Mouse (Mus musculus): ENCODE measurements around the gene Gm5483. TPM values are rescaled to one million over a fixed set of nuclear protein-coding genes. Genes with fewer than 3 reads are reported as not detected.
"Not testable (repeated sequence)": the region's sequence is repeated elsewhere in the genome, so short reads cannot be mapped to it uniquely, and the experiment has no call there.

Gene Gm5483
- 2.8 and 4.0 TPM in 2 replicates for polyA plus RNA-seq (2015; fragmentation: Nextera tagmentation; extraction: Ambion mirVana)

DNA sequence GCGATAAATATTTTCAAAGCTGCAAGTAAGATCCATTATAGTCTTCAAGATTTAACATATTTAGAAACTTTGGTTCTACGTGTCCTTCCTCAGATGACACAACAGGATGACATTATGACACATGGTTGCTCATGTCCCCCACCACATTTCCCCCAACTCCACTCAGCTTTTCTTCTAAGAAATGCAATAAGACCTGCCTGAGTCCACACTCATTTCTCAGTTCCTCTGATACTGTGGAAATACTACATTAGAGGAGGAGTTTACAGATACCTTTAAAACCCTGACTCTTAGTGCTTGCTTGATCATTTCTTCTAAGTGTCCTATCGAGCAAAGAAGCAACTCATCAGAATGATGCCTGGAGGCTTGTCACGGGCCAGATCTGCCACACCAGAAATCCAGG is at the start of gene Gm5483:
Gene Gm5483, plus strand, starts transcription at position 301 of the 400 bp plus-strand sequence.
- H3K4me3 ChIP-seq; H3K4me2 ChIP-seq; H3K9ac ChIP-seq; H3K4me1 ChIP-seq; ATAC-seq (ENCODE audit: insufficient number of reproducible peaks, low FRiP score, low TSS enrichment, low read depth); H3K27me3 ChIP-seq; H3K9me3 ChIP-seq; H3K36me3 ChIP-seq; H3K27ac ChIP-seq: not testable (repeated sequence)
- 71% methylated on average over 4 of the region's 4 CpGs for WGBS

DNA sequence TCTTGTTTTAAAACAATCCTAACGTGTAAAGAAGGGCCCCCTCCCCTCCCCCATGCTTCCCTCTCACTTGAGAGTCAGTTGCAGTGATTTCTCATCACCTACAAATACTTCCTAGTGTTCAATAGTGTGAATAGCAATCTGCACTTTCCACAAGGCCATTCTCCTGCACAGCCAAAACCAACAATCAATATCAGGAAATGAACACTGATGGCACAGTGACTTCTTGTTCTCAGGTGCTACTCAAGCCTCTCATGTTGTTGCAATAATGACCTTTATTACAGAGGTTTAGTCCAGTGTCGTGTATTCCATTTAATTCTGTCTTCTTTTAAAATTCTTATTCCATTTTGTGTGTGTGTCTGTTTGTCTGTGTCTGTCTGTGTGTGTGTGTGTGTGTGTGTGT is 45.8 kb upstream of the Gm5483 start:
- H3K4me2 ChIP-seq = no peak overlapping the region
- no peak overlapping the region for H3K27ac ChIP-seq
- H3K4me3 ChIP-seq = no peak overlapping the region
- no peak for ATAC-seq (ENCODE audit: insufficient number of reproducible peaks, low FRiP score, low TSS enrichment, low read depth)
- no peaks in the 10 kb centered on the region for H3K27me3 ChIP-seq
- no peak overlapping the region for H3K9ac ChIP-seq
- no peaks in the 10 kb centered on the region for H3K9me3 ChIP-seq
- H3K4me1 ChIP-seq = 0 out of 2 replicates have a peak, but pooled peaks cover 2% of the 10 kb centered on the region
- H3K36me3 ChIP-seq = no peaks in the 10 kb centered on the region
- 74% methylated on average over 2 of the region's 2 CpGs for WGBS

- no peaks in the 10 kb centered on the region for H3K27me3 ChIP-seq
- H3K27ac ChIP-seq = no peak within 1 kb of the TSS
- H3K36me3 ChIP-seq = no peaks in the 10 kb centered on the region
- no peaks in the 10 kb centered on the region for H3K9me3 ChIP-seq
- no peak for ATAC-seq (ENCODE audit: insufficient number of reproducible peaks, low FRiP score, low TSS enrichment, low read depth)
- H3K9ac ChIP-seq = no peak within 1 kb of the TSS
- no peak within 1 kb of the TSS for H3K4me2 ChIP-seq
- H3K4me1 ChIP-seq = no peaks in the 10 kb centered on the region
- H3K4me3 ChIP-seq = no peak within 1 kb of the TSS
Observed at GRCm38 (mm10) chr16:36156402-36156975, 27.5 kb upstream of the Gm5483 start, which contains the start of gene Stfa2l1. Gene Stfa2l1, plus strand, starts transcription at chr16:36156811.

DNA sequence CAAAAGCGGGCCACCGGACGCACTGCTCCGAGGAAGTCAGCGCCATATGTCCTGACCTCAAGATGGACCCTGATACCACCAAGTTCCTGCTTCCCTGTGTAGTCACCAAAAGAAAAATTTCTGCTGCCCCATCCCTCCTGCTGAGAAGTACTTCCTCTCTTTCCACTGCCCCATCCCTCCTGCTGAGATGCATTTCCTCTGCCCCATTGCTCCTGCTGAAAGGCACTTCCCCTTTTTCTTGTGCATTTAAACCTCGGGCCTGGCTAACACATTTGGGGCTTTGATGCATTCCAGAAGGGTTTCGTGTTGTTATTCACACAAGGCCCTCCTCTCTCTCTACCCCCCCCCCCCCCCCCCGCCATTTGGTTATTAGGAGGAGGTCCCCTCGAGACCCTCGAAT is 16.2 kb upstream of the Gm5483 start:
- H3K36me3 ChIP-seq; H3K4me3 ChIP-seq; H3K9me3 ChIP-seq; H3K27me3 ChIP-seq; H3K27ac ChIP-seq; H3K4me2 ChIP-seq; H3K9ac ChIP-seq; H3K4me1 ChIP-seq; ATAC-seq (ENCODE audit: insufficient number of reproducible peaks, low FRiP score, low TSS enrichment, low read depth): not testable (repeated sequence)
- WGBS = 78% methylated on average over 9 of the region's 10 CpGs

DNA sequence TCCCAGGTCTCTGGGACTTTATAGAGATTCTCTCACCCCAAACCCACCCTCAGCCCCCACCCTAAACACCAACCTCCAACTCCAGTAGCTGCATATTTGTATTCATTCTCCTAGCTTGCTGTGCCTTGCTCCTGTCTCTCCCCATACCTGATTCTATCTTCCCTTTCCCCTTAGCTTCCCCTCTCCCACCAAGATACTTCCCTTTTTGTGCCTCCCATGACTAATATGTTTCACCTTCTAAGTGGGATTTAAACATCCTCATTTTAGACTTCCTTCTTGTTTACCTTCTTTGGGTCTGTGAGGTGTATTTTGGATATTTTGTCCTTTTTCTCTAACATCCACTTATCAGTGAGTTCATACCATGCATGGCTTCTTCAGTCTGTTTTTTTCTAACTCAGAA is 7.9 kb upstream of the Gm5483 start:
- no peaks in the 10 kb centered on the region for H3K9me3 ChIP-seq
- no peak overlapping the region for H3K9ac ChIP-seq
- H3K27ac ChIP-seq = no peak overlapping the region
- no peak overlapping the region for H3K4me2 ChIP-seq
- no peaks in the 10 kb centered on the region for H3K27me3 ChIP-seq
- no peak overlapping the region for H3K4me3 ChIP-seq
- no peaks in the 10 kb centered on the region for H3K36me3 ChIP-seq
- no peaks in the 10 kb centered on the region for H3K4me1 ChIP-seq
- ATAC-seq (ENCODE audit: insufficient number of reproducible peaks, low FRiP score, low TSS enrichment, low read depth) = no peak

GRCm38 (mm10) chr16:36179910-36180309 is 4.1 kb upstream of the Gm5483 start:
- WGBS = 80% methylated on average over 2 of the region's 2 CpGs
- no peak for ATAC-seq (ENCODE audit: insufficient number of reproducible peaks, low FRiP score, low TSS enrichment, low read depth)
- Histone ChIP-seq H3K4me3 (no peak overlapping the region), H3K9ac (no peak overlapping the region), H3K4me1 (no peaks in the 10 kb centered on the region), H3K4me2 (no peak overlapping the region), H3K36me3 (no peaks in the 10 kb centered on the region), H3K27me3 (no peaks in the 10 kb centered on the region), H3K9me3 (no peaks in the 10 kb centered on the region), H3K27ac (no peak overlapping the region)

GRCm38 (mm10) chr16:36199226-36199625 is 15.2 kb downstream of the Gm5483 start:
- Histone ChIP-seq H3K9me3 (no peaks in the 10 kb centered on the region), H3K4me2 (no peak overlapping the region), H3K4me1 (no peaks in the 10 kb centered on the region), H3K36me3 (no peaks in the 10 kb centered on the region), H3K4me3 (no peak overlapping the region), H3K27me3 (no peaks in the 10 kb centered on the region), H3K27ac (no peak overlapping the region), H3K9ac (no peak overlapping the region)
- ATAC-seq (ENCODE audit: insufficient number of reproducible peaks, low FRiP score, low TSS enrichment, low read depth) = no peak
- WGBS = 63% methylated on average over 19 of the region's 19 CpGs

GRCm38 (mm10) chr16:36203846-36204245 is 19.8 kb downstream of the Gm5483 start:
- 69% methylated on average over 5 of the region's 5 CpGs for WGBS
- no peaks in the 10 kb centered on the region for H3K9me3 ChIP-seq
- H3K36me3 ChIP-seq = no peaks in the 10 kb centered on the region
- no peak for ATAC-seq (ENCODE audit: insufficient number of reproducible peaks, low FRiP score, low TSS enrichment, low read depth)
- H3K9ac ChIP-seq = no peak overlapping the region
- H3K4me1 ChIP-seq = no peaks in the 10 kb centered on the region
- no peak overlapping the region for H3K4me3 ChIP-seq
- no peak overlapping the region for H3K27ac ChIP-seq
- H3K4me2 ChIP-seq = no peak overlapping the region
- no peaks in the 10 kb centered on the region for H3K27me3 ChIP-seq

DNA sequence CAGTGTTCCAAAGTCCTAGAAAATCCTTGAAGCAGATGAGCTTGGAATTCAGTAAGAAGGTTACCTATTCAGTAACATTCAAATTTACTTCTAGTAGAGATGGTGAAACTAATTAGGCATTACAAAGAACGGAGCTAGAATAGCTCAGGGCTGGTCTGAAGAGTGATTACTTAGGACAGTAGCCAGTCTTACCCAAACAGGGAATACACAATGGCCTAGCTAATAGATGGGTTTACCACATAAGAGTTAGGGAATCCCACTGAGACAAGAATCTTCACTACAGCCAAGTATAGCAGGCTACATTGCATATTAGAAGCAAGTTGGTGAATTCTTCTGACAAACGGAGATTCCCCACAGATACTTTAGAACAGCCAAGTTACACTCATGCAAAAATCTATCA is 21.7 kb downstream of the Gm5483 start:
- H3K27me3 ChIP-seq; H3K9me3 ChIP-seq; H3K4me1 ChIP-seq; H3K27ac ChIP-seq; H3K4me3 ChIP-seq; ATAC-seq (ENCODE audit: insufficient number of reproducible peaks, low FRiP score, low TSS enrichment, low read depth); H3K9ac ChIP-seq; H3K36me3 ChIP-seq; H3K4me2 ChIP-seq: not testable (repeated sequence)
- 47% methylated on average over 2 of the region's 2 CpGs for WGBS

DNA sequence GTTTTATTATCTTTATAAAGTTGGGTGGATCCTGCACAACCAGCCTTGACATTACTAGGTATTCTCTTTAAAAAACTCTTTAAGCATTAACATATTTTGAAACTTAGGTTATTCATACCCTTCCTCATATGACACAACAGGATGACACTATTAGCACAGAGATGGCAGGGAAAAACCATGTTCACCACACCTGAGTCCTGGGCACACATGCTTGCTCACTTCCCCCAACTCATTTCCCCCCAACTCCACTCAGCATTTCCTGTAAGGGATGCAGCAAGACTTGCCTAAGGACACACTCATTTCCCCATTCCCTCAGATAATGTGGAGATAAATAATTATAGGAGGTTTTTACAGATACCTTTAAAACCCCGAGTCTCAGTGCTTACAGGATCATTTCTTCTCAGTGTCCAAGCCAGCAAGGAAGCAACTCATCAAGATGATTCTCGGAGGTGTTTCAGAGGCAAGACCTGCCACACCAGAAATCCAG is 26.0 kb downstream of the Gm5483 start, which contains the start of gene Gm5416:
Gene Gm5416, plus strand, starts transcription at position 437 of the 487 bp plus-strand sequence.
- Histone ChIP-seq H3K4me2 (no peak within 1 kb of the TSS), H3K9ac (no peak within 1 kb of the TSS), H3K4me1 (no peaks in the 10 kb centered on the region), H3K36me3 (no peaks in the 10 kb centered on the region), H3K4me3 (no peak within 1 kb of the TSS), H3K27me3 (no peaks in the 10 kb centered on the region), H3K9me3 (no peaks in the 10 kb centered on the region), H3K27ac (no peak within 1 kb of the TSS)
- ATAC-seq (ENCODE audit: insufficient number of reproducible peaks, low FRiP score, low TSS enrichment, low read depth) = no peak
- WGBS = 69% methylated on average over 2 of the region's 2 CpGs

DNA sequence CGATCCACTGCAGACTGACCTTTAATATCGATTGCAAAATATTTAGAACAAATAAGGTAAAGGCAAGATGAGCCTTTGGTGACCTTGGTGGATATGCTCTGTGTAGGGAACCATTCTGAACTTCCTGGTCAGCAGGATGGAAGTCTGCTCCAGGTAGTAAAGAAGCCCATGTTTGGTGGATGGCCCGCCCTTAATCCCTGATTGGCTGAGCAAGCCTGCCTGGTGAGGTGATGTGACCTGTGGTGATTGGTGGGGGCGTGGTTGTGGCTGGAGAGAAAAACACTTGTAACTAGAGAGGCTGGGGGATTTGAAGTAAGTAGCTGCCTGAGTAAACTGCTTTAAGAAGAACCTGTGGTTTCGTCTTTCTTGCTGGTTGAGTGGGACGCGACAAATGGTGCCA is 37.2 kb downstream of the Gm5483 start, which contains the start of gene 2010005H15Rik:
Gene 2010005H15Rik, plus strand, starts transcription at position 301 of the 400 bp plus-strand sequence.
- H3K27me3 ChIP-seq; H3K4me3 ChIP-seq; H3K4me2 ChIP-seq; H3K36me3 ChIP-seq; ATAC-seq (ENCODE audit: insufficient number of reproducible peaks, low FRiP score, low TSS enrichment, low read depth); H3K9me3 ChIP-seq; H3K27ac ChIP-seq; H3K9ac ChIP-seq; H3K4me1 ChIP-seq: not testable (repeated sequence)
- 94% methylated on average over 7 of the region's 7 CpGs for WGBS

All from limb, embryonic 15.5 days (tissue).